Mouse (Mus musculus) neural tube, embryonic 13.5 days (tissue): Measurements from ENCODE around the gene Prdm10. TPM values are rescaled to one million over a fixed set of nuclear protein-coding genes. Genes with fewer than 3 reads are reported as not detected.
A peak's percentile ranks its signal among the peaks of the same experiment; 100 is the strongest.

Experiments
- ATAC-seq: fragments of 200-750 bp; cut with Nextera tagmentation; 2 replicates; pipeline ENCODE4 v1.8.0; 2017; ENCODE audit warnings: low read depth, mild to moderate bottlenecking, moderate TSS enrichment, moderate library complexity
- H3K27ac ChIP-seq: fragments of 300-500 bp; sonication (generic); replicated peaks from 2 replicates; pipeline ENCODE4 v1.5.1; 2015; ENCODE audit warnings: moderate library complexity, mild to moderate bottlenecking, inconsistent platforms
- H3K27me3 ChIP-seq: fragments of 300-500 bp; sonication (generic); 2 replicates; pipeline ENCODE4 v1.6.1; 2015; ENCODE audit warnings: mild to moderate bottlenecking, inconsistent platforms
- H3K36me3 ChIP-seq: fragments of 300-500 bp; sonication (generic); 2 replicates; pipeline ENCODE4 v1.6.1; 2015; ENCODE audit warnings: mild to moderate bottlenecking, inconsistent platforms
- H3K4me1 ChIP-seq: fragments of 300-500 bp; sonication (generic); replicated peaks from 2 replicates; pipeline ENCODE4 v1.6.1; 2015; ENCODE audit warnings: inconsistent platforms
- H3K4me2 ChIP-seq: fragments of 300-500 bp; sonication (generic); 2 replicates; pipeline ENCODE4 v1.6.1; 2015; ENCODE audit warnings: inconsistent platforms, mild to moderate bottlenecking, moderate library complexity
- H3K4me3 ChIP-seq: fragments of 300-500 bp; sonication (generic); 2 replicates; pipeline ENCODE4 v1.5.1; 2015; ENCODE audit warnings: mild to moderate bottlenecking, inconsistent platforms
- H3K9ac ChIP-seq: fragments of 300-500 bp; sonication (generic); 2 replicates; pipeline ENCODE4 v1.6.1; 2015; ENCODE audit warnings: moderate library complexity, mild to moderate bottlenecking, inconsistent platforms
- H3K9me3 ChIP-seq: fragments of 300-500 bp; sonication (generic); 2 replicates; pipeline ENCODE4 v1.6.1; 2016; ENCODE audit warnings: inconsistent platforms
- WGBS: fragments of 180-500 bp; shearing (Covaris S2); methylation state at CpG from one replicate; pipeline ENCODE4 v1.1.7; 2015; 5-methylcytosine and 5-hydroxymethylcytosine counted together
- polyA plus RNA-seq: library from polyadenylated mRNA; unstranded; fragments of >200 nt; fragmentation: Nextera tagmentation; extraction: Ambion mirVana; gene quantifications from 2 replicates; pipeline ENCODE4 v1.2.1, GENCODE M21; 2015

Gene Prdm10
- polyA plus RNA-seq, 1 experiment from 2014 or later: 6.1 TPM

DNA sequence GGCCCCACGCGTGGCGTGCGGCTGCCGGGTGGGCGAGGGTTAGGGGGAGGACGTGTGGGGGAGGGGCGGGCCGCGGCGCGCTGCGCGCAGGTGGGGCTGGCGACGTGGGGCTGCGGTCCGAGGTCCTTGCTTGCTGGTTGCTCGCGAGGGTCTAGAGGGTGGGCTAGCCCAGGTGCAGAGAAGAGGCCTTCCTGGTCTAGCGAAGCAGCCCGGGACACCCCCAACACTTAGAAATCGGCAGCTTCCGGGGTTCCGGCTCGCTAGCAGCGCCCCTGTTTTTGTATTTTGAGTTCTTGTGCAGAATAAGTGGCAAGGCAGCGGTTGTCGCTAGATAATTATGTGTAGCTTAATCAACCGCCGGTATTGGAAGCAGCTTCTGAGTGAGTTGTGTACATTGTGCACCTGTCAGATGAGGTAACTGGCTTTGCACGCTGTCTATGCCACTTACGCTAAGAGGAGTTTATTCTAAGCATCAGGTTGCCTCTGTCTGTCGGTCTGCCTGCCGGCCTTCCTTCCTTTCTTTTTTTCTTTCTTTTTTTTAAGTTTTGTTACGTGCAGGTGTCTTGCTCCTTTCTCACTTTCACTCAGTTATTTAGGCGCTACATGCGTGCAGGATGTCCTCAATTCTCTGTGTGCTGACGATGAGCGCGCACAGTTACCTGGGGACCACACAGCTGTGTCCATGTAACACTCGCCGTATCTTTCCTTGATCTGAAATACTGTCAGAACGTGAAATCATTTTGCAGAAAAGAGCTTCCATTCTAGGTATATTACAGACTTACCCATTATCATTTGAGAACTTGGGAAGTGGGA is 106.2 kb downstream of the Prdm10 start:
- Histone ChIP-seq H3K27ac (peak overlapping the region; percentile 64), H3K9ac (peak overlapping the region; percentile 83), H3K4me3 (peak overlapping the region; percentile 81), H3K36me3 (peaks cover 29% of the 10 kb centered on the region), H3K4me2 (peak overlapping the region; percentile 70), H3K9me3 (no peaks in the 10 kb centered on the region), H3K4me1 (peaks cover 27% of the 10 kb centered on the region), H3K27me3 (no peaks in the 10 kb centered on the region)
- peak; percentile 86 for ATAC-seq
- WGBS: 12% methylated on average over 38 of the region's 44 CpGs

DNA sequence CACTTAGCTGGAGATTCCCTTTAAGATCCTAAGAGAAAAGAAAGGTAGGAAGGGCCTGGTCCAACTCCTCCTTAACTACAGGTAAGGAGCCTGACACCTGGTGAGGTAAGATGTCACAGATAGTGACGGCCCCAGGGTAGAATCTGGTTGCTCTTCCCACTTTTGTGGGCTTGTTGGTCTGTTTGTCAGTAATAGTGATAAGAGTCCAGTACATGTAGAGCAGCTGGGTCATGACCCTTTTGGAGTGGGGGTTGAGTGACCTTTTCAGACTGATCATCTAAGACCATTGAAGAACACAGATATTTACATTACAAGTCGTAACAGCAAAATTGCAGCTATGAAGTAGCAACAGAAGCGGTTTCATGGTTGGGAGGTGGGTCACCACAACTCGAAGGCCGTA is 106.9 kb downstream of the Prdm10 start:
- 88% methylated on average over 5 of the region's 5 CpGs for WGBS
- Histone ChIP-seq H3K4me1 (peaks cover 27% of the 10 kb centered on the region), H3K36me3 (peaks cover 35% of the 10 kb centered on the region), H3K27ac (no peak overlapping the region), H3K9ac (peak overlapping the region; percentile 83), H3K9me3 (no peaks in the 10 kb centered on the region), H3K4me3 (peak overlapping the region; percentile 81), H3K27me3 (no peaks in the 10 kb centered on the region), H3K4me2 (peak overlapping the region; percentile 70)
- no peak for ATAC-seq

- Histone ChIP-seq H3K4me3 (no peak overlapping the region), H3K4me1 (no peaks in the 10 kb centered on the region), H3K4me2 (no peak overlapping the region), H3K9me3 (no peaks in the 10 kb centered on the region), H3K27ac (no peak overlapping the region), H3K27me3 (no peaks in the 10 kb centered on the region), H3K9ac (no peak overlapping the region), H3K36me3 (peaks cover 97% of the 10 kb centered on the region)
- WGBS: 59% methylated on average over 4 of the region's 4 CpGs
- no peak for ATAC-seq
Observed at GRCm38 (mm10) chr9:31400441-31400840, 120.1 kb downstream of the Prdm10 start.

DNA sequence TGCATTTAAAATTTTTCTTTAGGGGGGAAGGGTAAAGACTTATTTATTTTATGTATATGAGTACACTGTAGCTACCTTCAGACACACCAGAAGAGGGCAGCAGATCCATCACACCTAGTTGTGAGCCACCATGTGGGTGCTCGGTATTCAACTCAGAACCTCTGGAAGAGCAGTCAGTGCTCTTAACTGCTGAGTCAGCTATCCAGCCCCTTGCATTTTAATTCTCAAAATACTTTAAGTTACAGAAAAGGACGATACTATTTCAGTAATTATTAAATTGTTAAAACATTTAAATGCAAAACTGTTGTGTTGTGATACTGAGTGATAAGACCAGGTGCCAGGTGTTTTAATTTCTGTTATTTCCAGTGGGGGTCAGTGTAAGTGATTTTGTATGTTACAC is 124.0 kb downstream of the Prdm10 start:
- no peak overlapping the region for H3K27ac ChIP-seq
- WGBS: 94% methylated on average over 2 of the region's 2 CpGs
- no peak for ATAC-seq
- H3K4me2 ChIP-seq: no peak overlapping the region
- peaks cover 90% of the 10 kb centered on the region for H3K36me3 ChIP-seq
- H3K27me3 ChIP-seq: no peaks in the 10 kb centered on the region
- no peak overlapping the region for H3K4me3 ChIP-seq
- no peak overlapping the region for H3K9ac ChIP-seq
- H3K9me3 ChIP-seq: no peaks in the 10 kb centered on the region
- H3K4me1 ChIP-seq: no peaks in the 10 kb centered on the region

DNA sequence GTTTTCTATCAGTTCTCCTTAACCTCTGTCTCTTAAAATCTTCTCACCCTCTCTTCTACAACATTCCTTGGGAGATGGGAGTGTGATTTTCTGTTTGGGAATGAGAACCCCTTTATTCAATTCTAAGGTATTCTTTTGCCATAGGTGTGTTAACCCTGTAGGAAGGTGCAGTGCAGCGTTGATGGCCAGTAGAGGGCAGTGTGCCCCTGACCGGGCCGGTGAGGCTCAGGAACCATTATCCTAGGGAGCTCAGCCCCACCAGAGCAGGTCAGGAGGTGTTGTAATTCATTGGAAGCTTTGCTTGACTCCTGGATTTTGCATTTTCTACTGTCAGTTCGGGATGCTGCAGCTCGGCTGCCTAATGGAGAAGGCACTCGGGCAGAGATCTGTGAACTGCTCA is 124.9 kb downstream of the Prdm10 start:
- 64% methylated on average over 6 of the region's 6 CpGs for WGBS
- Histone ChIP-seq H3K27me3 (no peaks in the 10 kb centered on the region), H3K9ac (no peak overlapping the region), H3K4me2 (no peak overlapping the region), H3K4me3 (no peak overlapping the region), H3K36me3 (peaks cover 91% of the 10 kb centered on the region), H3K4me1 (no peaks in the 10 kb centered on the region), H3K9me3 (no peaks in the 10 kb centered on the region), H3K27ac (no peak overlapping the region)
- ATAC-seq: no peak; the same call in 1 of the 2 replicates

DNA sequence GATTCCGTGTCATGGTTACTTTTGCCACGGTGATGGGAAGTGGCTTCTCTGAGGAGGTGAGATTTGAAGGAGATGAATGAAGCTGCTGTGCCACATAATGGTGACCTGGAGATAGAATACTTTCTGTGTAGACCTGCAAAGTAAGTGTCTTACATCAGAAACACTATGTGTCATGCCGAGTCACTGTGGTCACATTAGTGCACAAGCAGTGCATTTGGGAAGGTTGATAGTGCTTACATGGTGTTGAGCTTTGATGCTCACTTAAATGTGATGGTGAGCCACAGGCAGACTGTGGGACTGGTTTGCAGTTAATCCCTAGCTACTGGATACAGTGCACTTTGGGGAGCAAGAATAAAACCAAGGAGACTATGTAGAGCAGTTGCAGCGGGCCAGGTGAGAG is 131.8 kb downstream of the Prdm10 start:
- no peak for ATAC-seq
- Histone ChIP-seq H3K9me3 (no peaks in the 10 kb centered on the region), H3K9ac (no peak overlapping the region), H3K27me3 (no peaks in the 10 kb centered on the region), H3K4me1 (no peaks in the 10 kb centered on the region), H3K27ac (no peak overlapping the region), H3K36me3 (peaks cover 95% of the 10 kb centered on the region), H3K4me2 (no peak overlapping the region), H3K4me3 (no peak overlapping the region)
- 97% methylated on average over 4 of the region's 4 CpGs for WGBS

- H3K36me3 ChIP-seq: peaks cover 95% of the 10 kb centered on the region
- H3K9ac ChIP-seq: no peak overlapping the region
- H3K27me3 ChIP-seq: no peaks in the 10 kb centered on the region
- ATAC-seq: no peak
- H3K4me1 ChIP-seq: no peaks in the 10 kb centered on the region
- H3K4me3 ChIP-seq: no peak overlapping the region
- no peak overlapping the region for H3K4me2 ChIP-seq
- no peak overlapping the region for H3K27ac ChIP-seq
- no peaks in the 10 kb centered on the region for H3K9me3 ChIP-seq
- WGBS: 93% methylated on average over 1 of the region's 1 CpGs
Observed at GRCm38 (mm10) chr9:31418821-31419220, 138.5 kb downstream of the Prdm10 start.

DNA sequence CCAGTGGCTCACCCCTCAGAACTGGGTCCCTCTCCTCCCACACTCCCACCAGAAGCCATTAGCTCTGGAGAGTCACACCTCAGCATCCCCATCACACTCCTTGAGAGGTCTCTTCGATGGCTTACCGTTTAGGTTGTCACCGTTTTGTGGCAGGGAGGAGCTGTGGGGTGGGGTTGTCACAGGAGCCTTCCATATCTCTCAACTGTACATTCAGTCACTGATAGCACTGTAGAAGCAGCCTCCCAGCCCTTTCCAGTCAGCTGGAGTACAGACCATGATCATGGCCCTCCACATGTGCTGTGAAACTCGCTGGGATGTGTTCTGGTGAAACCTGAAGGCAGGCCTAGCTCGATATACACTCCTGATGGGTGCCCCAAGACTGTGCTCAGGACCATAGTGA is 141.8 kb downstream of the Prdm10 start:
- H3K4me1 ChIP-seq: no peaks in the 10 kb centered on the region
- ATAC-seq: no peak
- no peak overlapping the region for H3K4me3 ChIP-seq
- no peak overlapping the region for H3K27ac ChIP-seq
- no peak overlapping the region for H3K4me2 ChIP-seq
- H3K9me3 ChIP-seq: no peaks in the 10 kb centered on the region
- WGBS: 94% methylated on average over 5 of the region's 5 CpGs
- H3K36me3 ChIP-seq: peaks cover 81% of the 10 kb centered on the region
- H3K27me3 ChIP-seq: no peaks in the 10 kb centered on the region
- no peak overlapping the region for H3K9ac ChIP-seq

DNA sequence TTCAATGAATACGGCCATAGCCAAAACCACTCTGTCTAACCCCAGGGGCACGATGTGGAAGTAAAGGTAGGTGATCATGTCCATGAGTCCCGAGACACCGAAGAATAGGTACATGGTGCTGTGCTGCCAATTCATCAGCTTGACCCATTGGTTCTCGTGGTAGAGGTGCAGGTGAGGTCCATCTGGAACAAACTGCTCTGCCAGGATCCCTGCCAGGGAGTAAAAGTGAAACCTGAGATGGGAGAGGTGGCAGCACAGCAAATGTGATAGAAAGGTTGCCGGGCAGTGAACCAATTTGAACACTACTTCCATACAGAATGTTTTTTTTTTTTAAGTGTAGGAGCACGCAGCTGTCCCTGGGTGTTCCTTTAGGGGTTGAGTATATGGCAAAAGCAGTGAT is 148.6 kb downstream of the Prdm10 start:
- Histone ChIP-seq H3K36me3 (peaks cover 17% of the 10 kb centered on the region), H3K4me3 (no peak overlapping the region), H3K9ac (no peak overlapping the region), H3K27ac (no peak overlapping the region), H3K4me2 (no peak overlapping the region), H3K9me3 (no peaks in the 10 kb centered on the region), H3K27me3 (no peaks in the 10 kb centered on the region), H3K4me1 (no peaks in the 10 kb centered on the region)
- 86% methylated on average over 7 of the region's 7 CpGs for WGBS
- ATAC-seq: no peak

DNA sequence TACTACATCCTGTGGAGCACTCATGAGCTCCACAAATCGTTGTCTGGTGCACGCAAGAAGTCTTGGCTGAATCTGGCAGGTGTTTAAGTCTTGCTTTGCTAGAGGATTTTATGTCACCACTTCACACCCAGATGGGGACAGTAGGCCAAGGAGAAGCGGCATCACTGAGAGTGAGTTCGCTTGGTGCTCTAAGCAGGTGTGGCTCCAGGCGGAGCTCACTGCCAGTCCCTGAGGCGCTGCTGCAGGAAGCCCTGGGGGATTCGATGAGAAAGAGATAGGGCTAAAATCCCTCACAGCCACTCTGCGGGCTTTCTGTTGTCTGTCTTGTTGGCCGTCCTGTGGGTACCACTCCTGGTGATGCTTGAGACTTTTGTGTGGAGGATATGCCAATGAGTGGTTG is 149.7 kb downstream of the Prdm10 start:
- no peaks in the 10 kb centered on the region for H3K27me3 ChIP-seq
- 85% methylated on average over 9 of the region's 9 CpGs for WGBS
- no peaks in the 10 kb centered on the region for H3K9me3 ChIP-seq
- H3K9ac ChIP-seq: no peak overlapping the region
- H3K4me3 ChIP-seq: no peak overlapping the region
- peaks cover 10% of the 10 kb centered on the region for H3K36me3 ChIP-seq
- H3K4me1 ChIP-seq: no peaks in the 10 kb centered on the region
- no peak overlapping the region for H3K4me2 ChIP-seq
- no peak for ATAC-seq
- H3K27ac ChIP-seq: no peak overlapping the region

Other genes starting within 250 kb of the Prdm10 start
- gene Zbtb44, start 249.9 kb upstream of the Prdm10 start, polyA plus RNA-seq: 3.9 and 4.7 TPM in 2 replicates
- 0.39 and 0.63 TPM in 2 replicates for gene St14, start 148.7 kb upstream of the Prdm10 start, polyA plus RNA-seq
- gene Aplp2, start 68.7 kb upstream of the Prdm10 start, polyA plus RNA-seq: 370 and 394 TPM in 2 replicates
- 24.9 and 28.2 TPM in 2 replicates for gene Nfrkb, start 105.7 kb downstream of the Prdm10 start, polyA plus RNA-seq
- 0.14 and 0.29 TPM in 2 replicates for gene Tmem45b, start 183.9 kb downstream of the Prdm10 start, polyA plus RNA-seq